Mouse (Mus musculus): ENCODE measurements around the gene Dnajc2.

- TF ChIP-seq POLR2A (IDR thresholded peaks at IDR 0.05; ENCODE audit: extremely low read depth, insufficient read depth, low read length) = no peak
- TF ChIP-seq CTCF (IDR thresholded peaks at IDR 0.05; ENCODE audit: extremely low read depth, insufficient read depth, low read length) = no peak
Measured at GRCm38 (mm10) chr5:21714447-21714846, 70.6 kb downstream of the Dnajc2 start.

Measured in cortical plate, adult 2 months (tissue).